Mouse (Mus musculus): Measurements from ENCODE around the gene Fam172a. TPM values are rescaled to one million over a fixed set of nuclear protein-coding genes. Genes with fewer than 3 reads are reported as not detected.

Gene Fam172a
- polyA plus RNA-seq, 1 experiment = 10.2 TPM

GRCm38 (mm10) chr13:78213155-78213554 is 511.3 kb downstream of the Fam172a start:
- WGBS = 72% methylated on average over 2 of the region's 2 CpGs
- no peak for DNase-seq
- no peak for TF ChIP-seq POLR2A (IDR thresholded peaks at IDR 0.05; ENCODE audit: borderline replicate concordance, extremely low read depth, low read depth, low read length)
- no peak for TF ChIP-seq CTCF (IDR thresholded peaks at IDR 0.05; ENCODE audit: insufficient read depth, low read length)
- Histone ChIP-seq H3K4me1 (ENCODE audit: control insufficient read depth, insufficient read depth, low read length) (peaks cover 3% of the 10 kb centered on the region), H3K4me3 (replicated peaks; ENCODE audit: extremely low read depth, low read depth, low read length) (no peak overlapping the region)

DNA sequence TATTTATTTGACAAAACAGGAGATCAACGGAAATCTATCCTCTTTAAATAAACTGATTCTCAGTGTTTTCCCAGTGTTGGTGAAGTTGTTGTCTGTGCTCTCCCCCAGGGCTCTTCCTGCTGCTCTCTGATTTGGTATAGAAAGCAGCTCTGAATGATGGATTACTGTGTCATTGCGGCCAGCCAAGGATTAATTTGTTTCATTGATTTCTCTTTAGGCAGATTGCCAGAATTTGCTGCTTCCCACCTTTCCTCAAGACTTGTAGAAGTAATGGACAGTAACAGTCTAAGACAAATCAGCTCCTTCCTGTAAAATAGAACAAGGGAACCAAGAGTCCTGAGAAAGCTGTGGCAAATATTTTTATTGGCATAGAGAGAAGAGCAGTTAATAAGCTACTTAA is 513.4 kb downstream of the Fam172a start:
- 46% methylated on average over 2 of the region's 2 CpGs for WGBS

More for the DNA sequence above, 513.4 kb downstream of the Fam172a start:
- Histone ChIP-seq H3K4me1 (ENCODE audit: control insufficient read depth, insufficient read depth, low read length) (peaks cover 3% of the 10 kb centered on the region), H3K4me3 (replicated peaks; ENCODE audit: extremely low read depth, low read depth, low read length) (no peak overlapping the region)
- DNase-seq = no peak
- no peak for TF ChIP-seq POLR2A (IDR thresholded peaks at IDR 0.05; ENCODE audit: borderline replicate concordance, extremely low read depth, low read depth, low read length)
- no peak for TF ChIP-seq CTCF (IDR thresholded peaks at IDR 0.05; ENCODE audit: insufficient read depth, low read length)

Measured in lung, adult 2 months (tissue).